Mouse (Mus musculus): Measurements from ENCODE around the gene Pfdn2.

- TF ChIP-seq CTCF (IDR thresholded peaks at IDR 0.05; ENCODE audit: low read depth), result no peak
- no peak for TF ChIP-seq EP300 (IDR thresholded peaks at IDR 0.05; ENCODE audit: low read depth)
Measured at GRCm38 (mm10) chr1:171320151-171320550, 25.3 kb upstream of the Pfdn2 start.
